Comparison of ENCODE assay signal across 8 mouse cellular contexts in genomic region chr8:111734244-111734960, GRCm38 (mm10). TPM values are rescaled to one million over a fixed set of nuclear protein-coding genes. Genes with fewer than 3 reads are reported as not detected.
DNase-seq lines count a peak whose midpoint lies in the region; ATAC-seq and TF ChIP-seq lines count a peak whose summit lies in the region.

No protein-coding gene starts in this region.

- no peak for TF ChIP-seq POLR2A in cerebellum, adult 2 months (IDR thresholded peaks at IDR 0.05; ENCODE audit: borderline replicate concordance, insufficient read depth, low read length)

- no peak for TF ChIP-seq CTCF in cerebellum, adult 2 months (IDR thresholded peaks at IDR 0.05; ENCODE audit: borderline replicate concordance, insufficient read depth, low read depth, low read length)

- WGBS in cerebellum, adult 2 months: 13% methylated on average over 6 of the region's 6 CpGs
- WGBS in stomach, embryonic 15.5 days: 50% methylated on average over 6 of the region's 6 CpGs

- no peaks in the 10 kb centered on the region for H3K9me3 ChIP-seq in stomach, embryonic 15.5 days

- no peak overlapping the region for H3K4me3 ChIP-seq in cerebellum, adult 2 months (replicated peaks; ENCODE audit: insufficient read depth, low read depth, low read length)
- H3K4me3 ChIP-seq in stomach, embryonic 15.5 days (replicated peaks): no peak overlapping the region

- no peak overlapping the region for H3K4me2 ChIP-seq in stomach, embryonic 15.5 days

- H3K4me1 ChIP-seq in cerebellum, adult 2 months (ENCODE audit: control insufficient read depth, insufficient read depth, low read length): peaks cover 74% of the 10 kb centered on the region
- H3K4me1 ChIP-seq in stomach, embryonic 15.5 days: peaks cover 80% of the 10 kb centered on the region

- ATAC-seq in stomach, embryonic 15.5 days (ENCODE audit: insufficient read depth, low FRiP score, low read depth): no peak
- no peak for ATAC-seq in granulocyte monocyte progenitor cell, adult 5-6 weeks (replicated peaks; ENCODE audit: poor library complexity, severe bottlenecking)

- intact Hi-C loops in left cerebral cortex, postnatal 14 days (cut with DNase I): no loop called here

- DNase-seq in cerebellum, adult 2 months: peak; percentile 15 to 21
- no peak for DNase-seq in cerebellum, postnatal 36 days
- DNase-seq in ovary, postnatal 36 days (ENCODE audit: low spot score): peak; percentile 5
- DNase-seq in ovary, postnatal 14 days (ENCODE audit: low spot score): no peak
- DNase-seq in kidney, postnatal 14 days: peak; percentile 52
- no peak for DNase-seq in left cerebral cortex, postnatal 14 days (ENCODE audit: low spot score in 2 of 2)

- no peak overlapping the region for H3K9ac ChIP-seq in stomach, embryonic 15.5 days

- no peaks in the 10 kb centered on the region for H3K36me3 ChIP-seq in stomach, embryonic 15.5 days

- peak overlapping the region; percentile 44; the same call in 1 of the 2 replicates for H3K27ac ChIP-seq in cerebellum, adult 2 months (ENCODE audit: insufficient read depth, low read length)
- peak overlapping the region; percentile 92 for H3K27ac ChIP-seq in stomach, embryonic 15.5 days

- H3K27me3 ChIP-seq in cerebellum, adult 2 months (ENCODE audit: control insufficient read depth, insufficient read depth, low read length): no peaks in the 10 kb centered on the region
- H3K27me3 ChIP-seq in stomach, embryonic 15.5 days (replicated peaks): no peaks in the 10 kb centered on the region

RNA-seq across cellular contexts. Expression of gene Bcar1, which starts 9.2 kb away (rescaled TPM):
- polyA plus RNA-seq in cerebellum, adult 2 months (2012; rRNA removed): 129 and 146 TPM in 2 replicates
- 38.7 and 39.7 TPM in 2 replicates for polyA plus RNA-seq in stomach, embryonic 15.5 days (2015; fragmentation: Nextera tagmentation; extraction: Ambion mirVana)
- total RNA-seq in granulocyte monocyte progenitor cell, adult 5-6 weeks (2014; fragmentation: Nextera tagmentation): not detected in 2 replicates
- total RNA-seq in granulocyte monocyte progenitor cell, adult 5-6 weeks (2017): not detected in 2 replicates
- 10 to 100 TPM; 47.5 to 53.7 TPM for total RNA-seq in left cerebral cortex, postnatal 14 days (2021)

RNA-seq across cellular contexts. Expression of gene Ctrb1, which starts 43.6 kb away (rescaled TPM):
- polyA plus RNA-seq in cerebellum, adult 2 months (2012; rRNA removed): 0.29 and 0.33 TPM in 2 replicates
- polyA plus RNA-seq in stomach, embryonic 15.5 days (2015; fragmentation: Nextera tagmentation; extraction: Ambion mirVana): 3,283 and 4,119 TPM in 2 replicates
- not detected in 2 replicates for total RNA-seq in granulocyte monocyte progenitor cell, adult 5-6 weeks (2014; fragmentation: Nextera tagmentation)
- total RNA-seq in granulocyte monocyte progenitor cell, adult 5-6 weeks (2017): not detected in 2 replicates
- not detected for total RNA-seq in left cerebral cortex, postnatal 14 days (2021)

Comparison
In these comparisons a context has a peak if more than half of its experiments do, and no peak if none do; other contexts are left out.
1. DNase-seq: peak in cerebellum, adult 2 months (2 of 2), ovary, postnatal 36 days (single experiment) and kidney, postnatal 14 days (single experiment); none in cerebellum, postnatal 36 days (0 of 2), ovary, postnatal 14 days (single experiment) and left cerebral cortex, postnatal 14 days (0 of 2).
2. RNA of gene Bcar1, which starts 9.2 kb away (total RNA-seq): 47.5 to 53.7 TPM in left cerebral cortex, postnatal 14 days; not detected in granulocyte monocyte progenitor cell, adult 5-6 weeks; every median in the first group is over 10 times any median in the second.